Mouse (Mus musculus): ENCODE measurements at regions not wholly inside any gene's neighbourhood (a gene's known extent, or its start where the extent isn't known, plus 50 kb on each side); places are given as distances from the start of the nearest gene placed in this dataset.

GRCm38 (mm10) chr14:46302601-46303000 lies 76.6 kb upstream of the Gm15217 start:
- TF ChIP-seq CTCF (IDR thresholded peaks at IDR 0.05; ENCODE audit: low read depth, low read length) (no peak), TAL1 (conservative IDR thresholded peaks at IDR 0.05; ENCODE audit: low read depth, low read length) (no peak), GATA2 (IDR thresholded peaks at IDR 0.05; ENCODE audit: borderline replicate concordance, low read depth, low read length) (no peak), GATA1 (IDR thresholded peaks at IDR 0.05; ENCODE audit: borderline replicate concordance, low read length) (no peak), POLR2AphosphoS5 (IDR thresholded peaks at IDR 0.05; ENCODE audit: insufficient replicate concordance, low read depth, low read length) (no peak)

Data from G1E (cell line).